Mouse (Mus musculus): ENCODE measurements around the gene Themis.

DNA sequence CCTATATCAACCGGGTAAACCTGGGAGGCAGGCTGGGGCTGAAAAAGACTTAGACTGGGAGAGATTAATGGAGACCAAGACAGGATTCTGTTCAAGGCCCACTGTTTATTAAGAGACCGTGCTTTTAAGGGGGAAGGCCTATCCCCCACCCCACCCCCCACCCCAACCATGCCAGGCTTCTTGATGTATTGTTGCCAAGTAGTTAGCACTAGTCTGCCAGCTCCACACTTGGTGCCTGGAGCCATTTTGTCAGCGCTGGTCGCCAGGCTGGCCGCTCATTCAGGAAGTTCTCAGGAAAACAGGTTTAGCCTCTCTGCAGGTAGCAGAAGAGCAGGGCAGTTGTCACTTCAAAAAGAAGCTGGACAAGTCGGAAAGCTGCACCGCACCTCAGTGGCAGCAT is 55.1 kb downstream of the Themis start:
- no peak for TF ChIP-seq CTCF (IDR thresholded peaks at IDR 0.05)
- no peak for TF ChIP-seq POLR2A (IDR thresholded peaks at IDR 0.05; ENCODE audit: insufficient read depth, low read depth, low read length)
- TF ChIP-seq EP300 (IDR thresholded peaks at IDR 0.05; ENCODE audit: insufficient read depth, low read depth, low read length) = no peak
